Mouse (Mus musculus) liver, postnatal 0 days (tissue): ENCODE data around the gene Ttc8.

ENCODE experiments used
- CTCF ChIP-seq: sonication (generic); IDR thresholded peaks from 2 replicates; pipeline ENCODE4 v1.5.1; 2016; ENCODE audit warnings: antibody characterized with exemption, low read depth
- EP300 ChIP-seq: IDR thresholded peaks from 2 replicates; pipeline ENCODE4 v1.6.1; 2016; ENCODE audit warnings: antibody characterized with exemption, low read depth, mild to moderate bottlenecking

DNA sequence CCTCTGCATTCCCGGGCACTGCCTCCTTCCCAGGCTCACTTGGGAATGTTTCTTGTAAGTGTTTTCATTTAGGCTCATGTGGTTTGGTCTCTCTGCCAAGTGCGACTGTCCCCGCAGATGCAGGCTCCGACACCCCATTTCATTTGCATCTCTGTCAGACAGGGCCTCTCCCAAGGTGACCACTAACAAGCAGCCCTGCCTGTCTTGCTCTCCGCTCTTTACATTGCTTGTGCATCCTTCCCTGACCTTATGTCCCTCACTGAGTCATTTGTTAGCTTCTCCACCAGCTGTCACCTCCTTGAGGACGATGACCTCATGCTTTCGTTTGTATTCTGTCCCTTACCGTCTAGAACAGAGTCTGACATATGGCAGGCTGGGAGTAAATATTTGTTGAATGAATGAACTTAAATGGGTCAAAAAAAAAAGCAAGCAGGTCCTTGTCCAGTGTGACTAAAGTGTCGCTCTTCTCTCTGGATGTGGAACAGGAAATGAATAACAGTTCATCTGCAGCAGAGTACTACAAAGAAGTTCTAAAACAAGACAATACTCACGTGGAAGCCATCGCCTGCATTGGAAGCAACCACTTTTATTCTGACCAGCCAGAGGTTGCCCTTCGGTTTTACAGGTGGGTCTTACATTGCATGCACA is 53.9 kb downstream of the Ttc8 start:
- TF ChIP-seq CTCF (no peak), EP300 (no peak)
